11 mouse cellular contexts compared by ENCODE assay signal in genomic region chr1:39499485-39499941, GRCm38 (mm10). TPM values are rescaled to one million over a fixed set of nuclear protein-coding genes. Genes with fewer than 3 reads are reported as not detected.
DNase-seq lines count a peak whose midpoint lies in the region; ATAC-seq lines count a peak whose summit lies in the region.
"Had no signal": no experiment of that assay in that cellular context is flagged by ENCODE, and none has a peak within 500 bp of the region (broad histone marks: within the 10 kb centered on the region; RNA-seq: fewer than 3 reads in every experiment).

No protein-coding gene starts in this region.

- no peaks in the 10 kb centered on the region for H3K4me1 ChIP-seq in limb, embryonic 11.5 days (ENCODE audit: control insufficient read depth, insufficient read depth, low read length)
- H3K4me1 ChIP-seq in limb, embryonic 10.5 days, result no peaks in the 10 kb centered on the region
- no peaks in the 10 kb centered on the region for H3K4me1 ChIP-seq in hindbrain, embryonic 16.5 days (ENCODE audit: control insufficient read depth, insufficient read depth, low read depth, low read length)
- no peaks in the 10 kb centered on the region for H3K4me1 ChIP-seq in midbrain, embryonic 14.5 days (ENCODE audit: control insufficient read depth, insufficient read depth, low read length)

- H3K9ac ChIP-seq in limb, embryonic 11.5 days (ENCODE audit: low read length), result no peak overlapping the region
- no peak overlapping the region for H3K9ac ChIP-seq in hindbrain, embryonic 16.5 days (ENCODE audit: low read depth, low read length)
- H3K9ac ChIP-seq in midbrain, embryonic 14.5 days (replicated peaks; ENCODE audit: low read length), result no peak overlapping the region

- no peak overlapping the region for H3K4me3 ChIP-seq in limb, embryonic 11.5 days (ENCODE audit: low read depth, low read length)
- H3K4me3 ChIP-seq in limb, embryonic 10.5 days, result no peak overlapping the region
- no peak overlapping the region for H3K4me3 ChIP-seq in hindbrain, embryonic 16.5 days (ENCODE audit: low read length)
- H3K4me3 ChIP-seq in midbrain, embryonic 14.5 days (replicated peaks; ENCODE audit: low read depth, low read length), result no peak overlapping the region
- H3K4me3 ChIP-seq: heart, adult 2 months had no signal

- peak; percentile 53 for DNase-seq in adrenal gland, adult 2 months
- DNase-seq in adrenal gland, postnatal 25 days, result no peak
- DNase-seq in limb, embryonic 11.5 days (ENCODE audit: low spot score), result no peak
- DNase-seq in limb, embryonic 10.5 days (ENCODE audit: low spot score), result no peak
- no peak for DNase-seq in midbrain, embryonic 14.5 days
- DNase-seq in cerebellum, adult 11-12 months, result no peak
- DNase-seq in urinary bladder, postnatal 25 days (ENCODE audit: low spot score), result no peak
- DNase-seq: heart, adult 2 months; kidney, postnatal 14 days; lung, postnatal 4 days had no signal

- H3K27me3 ChIP-seq in limb, embryonic 11.5 days (ENCODE audit: control insufficient read depth, insufficient read depth, low read length), result no peaks in the 10 kb centered on the region
- H3K27me3 ChIP-seq in limb, embryonic 10.5 days (ENCODE audit: low read depth, poor library complexity, severe bottlenecking), result no peaks in the 10 kb centered on the region
- no peaks in the 10 kb centered on the region for H3K27me3 ChIP-seq in hindbrain, embryonic 16.5 days (replicated peaks; ENCODE audit: control insufficient read depth, insufficient read depth, low read length)
- H3K27me3 ChIP-seq in midbrain, embryonic 14.5 days (ENCODE audit: control insufficient read depth, insufficient read depth, low read length), result no peaks in the 10 kb centered on the region

- 82% methylated on average over 2 of the region's 2 CpGs for WGBS in limb, embryonic 11.5 days
- WGBS in limb, embryonic 10.5 days, result 94% methylated on average over 2 of the region's 2 CpGs
- WGBS in hindbrain, embryonic 16.5 days, result 81% methylated on average over 2 of the region's 2 CpGs
- 83% methylated on average over 2 of the region's 2 CpGs for WGBS in midbrain, embryonic 14.5 days

- H3K27ac ChIP-seq in limb, embryonic 11.5 days (replicated peaks; ENCODE audit: low read depth, low read length), result no peak overlapping the region
- H3K27ac ChIP-seq in limb, embryonic 10.5 days, result no peak overlapping the region
- no peak overlapping the region for H3K27ac ChIP-seq in hindbrain, embryonic 16.5 days (ENCODE audit: low read depth, low read length)
- no peak overlapping the region for H3K27ac ChIP-seq in midbrain, embryonic 14.5 days (replicated peaks; ENCODE audit: low read depth, low read length)
- H3K27ac ChIP-seq: heart, adult 2 months had no signal

- H3K4me2 ChIP-seq in limb, embryonic 11.5 days (ENCODE audit: low read depth, severe bottlenecking), result no peak overlapping the region
- no peak overlapping the region for H3K4me2 ChIP-seq in hindbrain, embryonic 16.5 days (ENCODE audit: low read length)
- no peak overlapping the region for H3K4me2 ChIP-seq in midbrain, embryonic 14.5 days (ENCODE audit: low read length)

- no peaks in the 10 kb centered on the region; the same call in 1 of the 2 replicates for H3K36me3 ChIP-seq in limb, embryonic 11.5 days (ENCODE audit: control insufficient read depth, insufficient read depth, low read length)
- no peaks in the 10 kb centered on the region for H3K36me3 ChIP-seq in limb, embryonic 10.5 days
- no peaks in the 10 kb centered on the region for H3K36me3 ChIP-seq in hindbrain, embryonic 16.5 days (ENCODE audit: control insufficient read depth, insufficient read depth, low read length)
- no peaks in the 10 kb centered on the region for H3K36me3 ChIP-seq in midbrain, embryonic 14.5 days (ENCODE audit: control insufficient read depth, insufficient read depth, low read length)

- ATAC-seq in limb, embryonic 11.5 days (ENCODE audit: insufficient number of reproducible peaks, low FRiP score, low TSS enrichment, low read depth), result peak; percentile 54; the same call in 1 of the 2 replicates
- ATAC-seq in hindbrain, embryonic 16.5 days, result peak; percentile 54
- ATAC-seq in midbrain, embryonic 14.5 days (ENCODE audit: low FRiP score, low TSS enrichment), result peak; percentile 37; the same call in 1 of the 2 replicates

- no peaks in the 10 kb centered on the region for H3K9me3 ChIP-seq in limb, embryonic 11.5 days (ENCODE audit: control insufficient read depth, low read length)
- no peaks in the 10 kb centered on the region for H3K9me3 ChIP-seq in limb, embryonic 10.5 days (replicated peaks)
- peaks cover 6% of the 10 kb centered on the region; the same call in 1 of the 2 replicates for H3K9me3 ChIP-seq in hindbrain, embryonic 16.5 days (ENCODE audit: control insufficient read depth, low read length)
- no peaks in the 10 kb centered on the region for H3K9me3 ChIP-seq in midbrain, embryonic 14.5 days (ENCODE audit: control insufficient read depth, low read length)

RNA-seq across cellular contexts. Expression of gene Tbc1d8, which starts 21.0 kb away (rescaled TPM):
- 10 to 100 TPM in 1 of 2 experiments, 1 to 10 TPM in 1; 6.0 to 20.3 TPM for total RNA-seq in adrenal gland, adult 2 months (2021)
- 9.1 and 9.2 TPM in 2 replicates for polyA plus RNA-seq in adrenal gland, adult 2 months (2012; rRNA removed)
- total RNA-seq in adrenal gland, postnatal 25 days (2021), result 16.7 and 18.7 TPM in 2 replicates
- polyA plus RNA-seq in limb, embryonic 11.5 days (2014; fragmentation: Nextera tagmentation; extraction: Ambion mirVana), result 5.0 and 5.3 TPM in 2 replicates
- polyA plus RNA-seq in limb, embryonic 10.5 days (2016; fragmentation: Nextera tagmentation; extraction: Ambion mirVana), result 3.6 and 5.1 TPM in 2 replicates
- polyA plus RNA-seq in hindbrain, embryonic 16.5 days (2015; fragmentation: Nextera tagmentation; extraction: Ambion mirVana), result 9.9 and 12.3 TPM in 2 replicates
- 8.9 and 12.1 TPM in 2 replicates for polyA plus RNA-seq in midbrain, embryonic 14.5 days (2014; fragmentation: Nextera tagmentation; extraction: Ambion mirVana)

RNA-seq across cellular contexts. Expression of gene Cnot11, which starts 35.3 kb away (rescaled TPM):
- total RNA-seq in adrenal gland, adult 2 months (2021), result 10 to 100 TPM; 18.5 to 23.2 TPM
- 34.2 and 38.9 TPM in 2 replicates for polyA plus RNA-seq in adrenal gland, adult 2 months (2012; rRNA removed)
- 21.2 and 21.9 TPM in 2 replicates for total RNA-seq in adrenal gland, postnatal 25 days (2021)
- 31.3 and 31.4 TPM in 2 replicates for polyA plus RNA-seq in limb, embryonic 11.5 days (2014; fragmentation: Nextera tagmentation; extraction: Ambion mirVana)
- 23.1 and 26.0 TPM in 2 replicates for polyA plus RNA-seq in limb, embryonic 10.5 days (2016; fragmentation: Nextera tagmentation; extraction: Ambion mirVana)
- polyA plus RNA-seq in hindbrain, embryonic 16.5 days (2015; fragmentation: Nextera tagmentation; extraction: Ambion mirVana), result 11.3 and 11.4 TPM in 2 replicates
- polyA plus RNA-seq in midbrain, embryonic 14.5 days (2014; fragmentation: Nextera tagmentation; extraction: Ambion mirVana), result 16.9 and 21.0 TPM in 2 replicates
